Mouse (Mus musculus) spleen, adult 2 months (tissue): ENCODE results near the gene Zfhx3. TPM values are rescaled to one million over a fixed set of nuclear protein-coding genes. Genes with fewer than 3 reads are reported as not detected.

ENCODE experiments used
- DNase-seq, 2 experiments: peaks; one replicate each; pipeline versions ENCODE4 v3.0.0 to v3.0.0-alpha.2; 2012 to 2021; ENCODE audit warnings: low spot score in 2 of 2, low read depth in 1 of 2
- H3K27ac ChIP-seq: fragments of 200-500 bp; 2 replicates; pipeline ENCODE4 v1.5.1; 2012; ENCODE audit warnings: low read length, inconsistent platforms; ENCODE audit not compliant: insufficient read depth
- H3K27me3 ChIP-seq: fragments of 200-500 bp; 2 replicates; pipeline ENCODE4 v1.6.1; 2012; ENCODE audit warnings: mild to moderate bottlenecking, moderate library complexity, low read length, inconsistent platforms; ENCODE audit not compliant: control insufficient read depth, insufficient read depth
- H3K36me3 ChIP-seq: fragments of 200-500 bp; 2 replicates; pipeline ENCODE4 v1.6.1; 2012; ENCODE audit warnings: mild to moderate bottlenecking, low read length, inconsistent platforms; ENCODE audit not compliant: control insufficient read depth, insufficient read depth
- H3K4me1 ChIP-seq: fragments of 200-500 bp; 2 replicates; pipeline ENCODE4 v1.6.1; 2011; ENCODE audit warnings: inconsistent platforms; ENCODE audit not compliant: control insufficient read depth, insufficient read depth, insufficient read length
- H3K4me3 ChIP-seq: fragments of 200-500 bp; 2 replicates; pipeline ENCODE4 v1.5.1; 2011; ENCODE audit warnings: mild to moderate bottlenecking, inconsistent platforms; ENCODE audit not compliant: insufficient read depth, insufficient read length; ENCODE audit errors: extremely low read depth
- CTCF ChIP-seq: fragments of 200-500 bp; IDR thresholded peaks from 2 replicates; pipeline ENCODE4 v1.5.1; 2011; ENCODE audit warnings: mild to moderate bottlenecking, inconsistent platforms; ENCODE audit not compliant: insufficient read depth, insufficient read length, insufficient replicate concordance; ENCODE audit errors: extremely low read depth
- POLR2A ChIP-seq: fragments of 200-500 bp; IDR thresholded peaks from 2 replicates; pipeline ENCODE4 v1.6.1; 2011; ENCODE audit warnings: low read depth, low read length, inconsistent platforms
- WGBS: fragments of 180-500 bp; shearing (Covaris S2); methylation state at CpG from one replicate; pipeline ENCODE4 v1.1.7; 2018; 5-methylcytosine and 5-hydroxymethylcytosine counted together
- polyA plus RNA-seq: library from polyadenylated mRNA; depleted of rRNA; stranded (reverse); fragments of >200 nt; gene quantifications from 2 replicates; pipeline ENCODE4 v1.2.3, GENCODE M21; 2012

The Zfhx3 gene
- polyA plus RNA-seq, 1 experiment, result 1.5 TPM

DNA sequence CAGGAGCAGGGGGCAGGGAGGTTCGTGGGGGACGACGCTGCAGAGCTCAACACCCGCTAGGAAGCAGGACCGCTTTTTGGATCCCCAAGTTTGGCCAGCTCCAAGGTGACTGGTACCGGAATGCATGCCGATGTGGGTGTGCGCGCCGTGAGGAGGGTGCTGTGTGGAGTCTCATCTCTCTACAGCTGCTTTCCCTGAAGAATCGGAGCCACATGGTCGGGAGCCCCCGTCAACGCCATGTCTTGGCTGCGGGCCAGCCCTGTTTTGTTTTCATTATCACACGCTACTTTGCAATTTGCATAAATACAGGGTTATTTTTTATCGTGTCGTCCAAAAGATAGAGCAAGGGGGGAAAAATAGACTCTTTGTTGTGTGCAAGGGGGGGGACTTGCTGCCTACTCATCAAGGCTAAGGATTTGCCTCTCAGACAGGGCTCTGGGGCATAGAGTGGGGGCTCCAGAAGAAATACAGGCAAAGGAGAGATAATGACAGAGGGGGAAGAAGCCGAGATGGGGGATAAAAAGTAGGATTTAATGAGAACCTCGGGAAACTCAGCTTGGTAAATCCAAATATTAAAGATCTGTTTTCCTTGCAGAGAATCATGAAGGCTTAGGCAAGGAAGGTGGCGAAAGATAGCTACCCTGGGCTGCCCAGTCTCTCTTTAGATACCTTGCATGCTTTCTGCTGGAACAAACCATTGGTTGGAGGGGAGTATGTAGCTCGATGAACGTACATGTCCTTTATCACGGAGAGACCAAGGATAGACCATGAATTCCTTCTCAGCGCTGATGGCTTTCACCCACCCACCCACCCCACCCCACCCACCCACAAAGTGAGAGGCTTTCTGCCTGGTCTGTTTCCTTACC, 595.5 kb downstream of the Zfhx3 start:
- H3K27ac ChIP-seq, result no peak overlapping the region
- TF ChIP-seq CTCF (no peak), POLR2A (no peak)
- H3K4me1 ChIP-seq, result no peaks in the 10 kb centered on the region
- no peaks in the 10 kb centered on the region for H3K27me3 ChIP-seq
- no peaks in the 10 kb centered on the region for H3K36me3 ChIP-seq
- DNase-seq, result no peak
- 90% methylated on average over 25 of the region's 25 CpGs for WGBS
- H3K4me3 ChIP-seq, result no peak overlapping the region

DNA sequence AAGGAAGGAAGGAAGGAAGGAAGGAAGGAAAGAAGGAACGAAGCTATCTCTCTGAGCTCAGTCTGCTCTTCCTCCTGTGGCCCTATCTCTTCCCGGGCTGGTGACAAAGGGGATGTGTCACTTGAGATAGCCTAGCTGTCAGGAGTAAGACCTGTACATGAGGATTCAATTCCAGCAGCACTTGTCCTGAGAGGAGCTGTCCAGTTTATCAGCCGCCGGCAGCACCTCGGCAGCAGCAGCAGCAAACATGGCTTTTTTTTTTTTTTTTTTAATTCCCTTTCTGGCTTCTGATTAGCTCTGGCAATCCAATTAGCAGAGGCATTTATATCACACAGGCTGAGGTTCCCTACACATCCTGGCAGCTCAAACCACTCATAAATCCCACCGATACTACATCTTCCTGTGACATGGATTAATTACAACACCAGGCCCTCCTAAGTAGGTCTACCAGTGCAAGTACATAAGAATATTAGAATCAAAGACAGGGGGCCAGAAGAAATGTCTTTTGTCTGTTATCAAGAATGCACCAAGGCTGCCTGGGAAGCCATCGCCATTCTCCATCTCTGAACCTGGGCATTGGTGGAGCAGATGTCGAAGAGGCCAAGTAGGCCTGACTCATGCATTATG, 596.6 kb downstream of the Zfhx3 start:
- no peak overlapping the region for H3K27ac ChIP-seq
- H3K4me3 ChIP-seq, result no peak overlapping the region
- H3K4me1 ChIP-seq, result no peaks in the 10 kb centered on the region
- H3K27me3 ChIP-seq, result no peaks in the 10 kb centered on the region
- H3K36me3 ChIP-seq, result no peaks in the 10 kb centered on the region
- TF ChIP-seq POLR2A, result no peak
- TF ChIP-seq CTCF, result no peak
- DNase-seq, result no peak
- 77% methylated on average over 8 of the region's 8 CpGs for WGBS

GRCm38 (mm10) chr8:108552518-108552917, 610.1 kb downstream of the Zfhx3 start:
- no peaks in the 10 kb centered on the region for H3K36me3 ChIP-seq
- H3K4me1 ChIP-seq, result no peaks in the 10 kb centered on the region
- H3K27me3 ChIP-seq, result no peaks in the 10 kb centered on the region
- no peak for DNase-seq
- 92% methylated on average over 8 of the region's 8 CpGs for WGBS
- no peak overlapping the region for H3K27ac ChIP-seq
- TF ChIP-seq CTCF (no peak), POLR2A (no peak)
- H3K4me3 ChIP-seq, result no peak overlapping the region

GRCm38 (mm10) chr8:108553808-108554577, 611.5 kb downstream of the Zfhx3 start:
- Histone ChIP-seq H3K36me3 (no peaks in the 10 kb centered on the region), H3K27me3 (no peaks in the 10 kb centered on the region), H3K27ac (no peak overlapping the region), H3K4me3 (no peak overlapping the region), H3K4me1 (no peaks in the 10 kb centered on the region)
- TF ChIP-seq CTCF (no peak), POLR2A (no peak)
- 89% methylated on average over 11 of the region's 11 CpGs for WGBS
- no peak for DNase-seq

DNA sequence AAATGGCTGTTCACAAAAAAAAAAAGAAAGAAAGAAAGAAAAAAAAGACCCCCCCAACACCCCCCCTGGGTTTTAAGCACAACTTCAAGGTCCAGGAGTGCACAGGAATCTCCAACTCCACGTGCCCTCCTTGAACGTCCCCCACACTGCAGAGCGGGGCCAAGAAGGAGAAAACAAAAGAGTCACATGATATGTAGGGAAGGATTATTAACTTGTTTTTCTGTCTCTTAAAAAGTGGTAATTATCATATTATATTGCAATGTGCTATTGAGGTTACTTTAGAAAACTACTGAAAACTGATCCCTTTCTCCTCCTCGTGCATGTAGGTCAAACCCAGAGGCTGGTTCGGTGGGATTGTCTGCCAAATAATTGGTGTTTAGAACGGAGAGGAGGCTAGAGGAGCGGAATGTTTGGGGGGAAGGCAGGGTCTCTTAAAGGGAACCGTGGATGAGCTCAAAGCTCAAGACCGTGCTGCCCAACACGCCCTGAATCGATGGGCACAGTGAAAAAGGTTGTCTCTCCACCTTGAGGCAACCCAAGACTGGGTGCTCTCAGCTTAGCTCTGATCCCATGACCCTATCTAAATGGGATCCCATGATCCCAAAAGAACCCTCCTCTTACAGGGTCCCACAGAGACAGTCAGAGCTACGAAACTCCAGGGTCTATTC, 612.3 kb downstream of the Zfhx3 start:
- no peak overlapping the region for H3K4me3 ChIP-seq
- WGBS, result 88% methylated on average over 12 of the region's 12 CpGs
- H3K27ac ChIP-seq, result no peak overlapping the region
- no peak for DNase-seq
- H3K27me3 ChIP-seq, result no peaks in the 10 kb centered on the region
- no peaks in the 10 kb centered on the region for H3K4me1 ChIP-seq
- H3K36me3 ChIP-seq, result no peaks in the 10 kb centered on the region
- TF ChIP-seq CTCF (no peak), POLR2A (no peak)

DNA sequence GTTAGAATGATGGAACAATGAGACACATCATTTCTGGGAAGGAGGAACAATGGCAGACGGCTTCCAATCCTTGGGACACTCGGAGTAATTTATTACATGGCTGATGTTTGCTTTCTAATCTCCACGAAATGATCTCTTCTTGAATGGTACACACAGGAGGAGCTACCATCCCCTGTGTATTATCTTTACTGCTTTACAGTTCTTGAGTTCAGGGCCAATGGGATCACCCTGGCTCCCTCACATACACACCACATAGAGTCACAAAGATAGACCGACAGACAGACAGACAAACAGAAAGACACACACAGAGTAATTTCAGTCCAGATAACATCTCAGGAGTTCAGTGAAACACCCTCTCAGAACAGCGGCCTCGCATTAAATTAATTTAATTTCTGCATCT, 621.0 kb downstream of the Zfhx3 start:
- Histone ChIP-seq H3K4me3 (no peak overlapping the region), H3K27ac (no peak overlapping the region), H3K27me3 (no peaks in the 10 kb centered on the region), H3K4me1 (no peaks in the 10 kb centered on the region), H3K36me3 (no peaks in the 10 kb centered on the region)
- TF ChIP-seq POLR2A (no peak), CTCF (no peak)
- WGBS, result 89% methylated on average over 6 of the region's 6 CpGs
- no peak for DNase-seq
